Mouse (Mus musculus) ES-E14 (cell line): ENCODE data around the gene S1pr5. TPM values are rescaled to one million over a fixed set of nuclear protein-coding genes. Genes with fewer than 3 reads are reported as not detected.
"Not testable (repeated sequence)": the region's sequence is repeated elsewhere in the genome, so short reads cannot be mapped to it uniquely, and the experiment has no call there.

Source experiments
- DNase-seq: peaks from one replicate; pipeline ENCODE4 v3.0.0-alpha.2; 2013; ENCODE audit warnings: low read depth, low spot score
- H3K27ac ChIP-seq: 2 replicates; pipeline ENCODE4 v1.5.1; 2012; ENCODE audit warnings: low read depth, mild to moderate bottlenecking, low read length, moderate library complexity, mixed read lengths; ENCODE audit not compliant: poor library complexity, insufficient read depth, severe bottlenecking
- H3K36me3 ChIP-seq: 2 replicates; pipeline ENCODE4 v1.6.1; 2012; ENCODE audit warnings: mild to moderate bottlenecking, low read length, moderate library complexity, mixed read lengths; ENCODE audit not compliant: control insufficient read depth, poor library complexity, insufficient read depth, severe bottlenecking
- H3K4me1 ChIP-seq, 2 experiments: fragments of 150-350 bp in 1 of 2; sonication (generic) in 1 of 2; 2 replicates each; pipeline ENCODE4 v1.6.1; 2012; ENCODE audit warnings: low read length in 2 of 2, mild to moderate bottlenecking in 1 of 2, mixed read lengths in 1 of 2; ENCODE audit not compliant: control insufficient read depth in 2 of 2, insufficient read depth in 2 of 2, poor library complexity in 1 of 2
- H3K4me3 ChIP-seq, 2 experiments: fragments of 150-350 bp in 1 of 2; sonication (generic) in 1 of 2; 2 replicates each; pipeline ENCODE4 v1.5.1; 2012; ENCODE audit warnings: low read length in 2 of 2, low read depth in 1 of 2, mild to moderate bottlenecking in 1 of 2, mixed read lengths in 1 of 2; ENCODE audit not compliant: insufficient read depth in 1 of 2, poor library complexity in 1 of 2, severe bottlenecking in 1 of 2
- H3K9ac ChIP-seq: 2 replicates; pipeline ENCODE4 v1.6.1; 2012; ENCODE audit warnings: low read depth, mild to moderate bottlenecking, low read length, mixed read lengths; ENCODE audit not compliant: poor library complexity, insufficient read depth, severe bottlenecking
- H3K9me3 ChIP-seq: fragments of 150-350 bp; sonication (generic); 2 replicates; pipeline ENCODE4 v1.6.1; 2012; ENCODE audit warnings: low read depth, mild to moderate bottlenecking, low read length; ENCODE audit not compliant: control insufficient read depth, insufficient read depth
- CHD2 ChIP-seq: IDR thresholded peaks from 2 replicates; pipeline ENCODE4 v1.6.1; 2014; ENCODE audit warnings: mild to moderate bottlenecking, low read depth, low read length, inconsistent platforms
- HCFC1 ChIP-seq: IDR thresholded peaks from 2 replicates; pipeline ENCODE4 v1.6.1; 2012; ENCODE audit warnings: low read length, inconsistent platforms, borderline replicate concordance; ENCODE audit not compliant: insufficient read depth
- MAFK ChIP-seq: IDR thresholded peaks from 2 replicates; pipeline ENCODE4 v1.6.1; 2014; ENCODE audit warnings: mild to moderate bottlenecking, low read depth, low read length, inconsistent platforms; ENCODE audit not compliant: insufficient read depth
- ZC3H11A ChIP-seq: IDR thresholded peaks from 2 replicates; pipeline ENCODE4 v1.6.1; 2012; ENCODE audit warnings: low read depth, mild to moderate bottlenecking, inconsistent platforms, low read length, borderline replicate concordance
- ZNF384 ChIP-seq: IDR thresholded peaks from 2 replicates; pipeline ENCODE4 v1.6.1; 2012; ENCODE audit warnings: low read depth, low read length, inconsistent platforms
- in situ Hi-C, 2 experiments: fragments of 600-800 bp; cut with MboI; formaldehyde crosslinking; loops; one replicate each; pipeline ENCODE4 v1.15.1; 2025; ENCODE audit warnings: low sequenced_read_pairs in 2 of 2, inconsistent platforms in 1 of 2; ENCODE audit not compliant: unreplicated experiment in 2 of 2
- total RNA-seq: library from RNA; depleted of rRNA; stranded (reverse); fragments of 300-350 nt; gene quantifications from 2 replicates; pipeline ENCODE4 v1.2.3, GENCODE M21; 2012; rRNA removed

S1pr5 gene
- total RNA-seq, 1 experiment: 0.27 TPM

GRCm38 (mm10) chr9:21196521-21197433 lies 51.5 kb downstream of the S1pr5 start:
- TF ChIP-seq ZC3H11A: no peak
- TF ChIP-seq MAFK: no peak
- no peak for TF ChIP-seq HCFC1
- TF ChIP-seq CHD2: no peak
- no peak for TF ChIP-seq ZNF384
- Histone ChIP-seq H3K4me3 (peak overlapping the region in 1 of 2 experiments; percentile 55; a peak in 1 of 4 replicates), H3K9me3 (no peaks in the 10 kb centered on the region), H3K9ac (no peak overlapping the region; the same call in 1 of the 2 replicates), H3K27ac (no peak overlapping the region), H3K36me3 (peaks cover 3% of the 10 kb centered on the region; the same call in 1 of the 2 replicates), H3K4me1 (peaks cover 6 to 32% of the 10 kb centered on the region in 2 experiments; a peak in 3 of 4 replicates)
- in situ Hi-C loops: no loop called here
- no peak for DNase-seq

GRCm38 (mm10) chr9:21195736-21196505 lies 52.3 kb downstream of the S1pr5 start:
- H3K36me3 ChIP-seq, H3K9ac ChIP-seq, H3K9me3 ChIP-seq, in situ Hi-C loops, H3K27ac ChIP-seq, DNase-seq, H3K4me3 ChIP-seq: not testable (repeated sequence)
- peaks cover 6 to 32% of the 10 kb centered on the region in 2 experiments; a peak in 3 of 4 replicates for H3K4me1 ChIP-seq

- H3K9ac ChIP-seq: no peak overlapping the region
- H3K4me3 ChIP-seq: no peak overlapping the region
- H3K9me3 ChIP-seq: no peaks in the 10 kb centered on the region
- DNase-seq: no peak
- no peaks in the 10 kb centered on the region; the same call in 1 of the 2 replicates for H3K36me3 ChIP-seq
- H3K27ac ChIP-seq: no peak overlapping the region
- in situ Hi-C loops: no loop called here
- H3K4me1 ChIP-seq: peaks cover 6 to 30% of the 10 kb centered on the region in 2 experiments; a peak in 3 of 4 replicates
- TF ChIP-seq ZC3H11A (no peak), ZNF384 (no peak), CHD2 (no peak), HCFC1 (no peak), MAFK (no peak)
These were observed 53.3 kb downstream of the S1pr5 start for GRCm38 (mm10) chr9:21194787-21195493.

DNA sequence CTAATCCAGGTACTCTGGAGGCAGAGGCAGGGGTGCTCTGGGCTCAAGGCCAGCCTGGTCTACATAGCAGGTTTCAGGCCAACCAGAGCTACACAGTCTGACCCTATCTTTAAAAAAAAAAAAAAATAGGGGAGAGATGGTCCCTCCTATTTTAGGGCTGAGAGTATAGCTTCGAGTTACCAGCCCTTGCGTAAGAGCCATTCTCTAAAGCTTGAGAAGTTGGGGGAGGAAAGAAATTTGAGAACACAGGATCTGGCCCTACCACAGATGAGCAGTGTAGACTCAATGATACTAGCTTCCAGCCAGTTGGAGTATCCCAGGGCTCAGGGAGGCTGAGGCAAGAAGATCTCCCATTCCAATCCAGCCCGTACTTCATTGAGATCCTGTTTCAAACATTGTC lies 54.5 kb downstream of the S1pr5 start:
- no peak for DNase-seq
- Histone ChIP-seq H3K27ac (no peak overlapping the region), H3K9me3 (no peaks in the 10 kb centered on the region), H3K9ac (no peak overlapping the region), H3K4me3 (no peak overlapping the region), H3K4me1 (peaks cover 6 to 30% of the 10 kb centered on the region in 2 experiments; a peak in 3 of 4 replicates), H3K36me3 (no peaks in the 10 kb centered on the region; the same call in 1 of the 2 replicates)
- in situ Hi-C loops: no loop called here
- TF ChIP-seq CHD2 (no peak), ZNF384 (no peak), ZC3H11A (no peak), HCFC1 (no peak), MAFK (no peak)

Other genes starting within 250 kb of the S1pr5 start
- 80.8 and 89.5 TPM in 2 replicates for gene Mrpl4, start 245.7 kb downstream of the S1pr5 start, total RNA-seq
- 153 and 310 TPM in 2 replicates for gene Icam1, start 232.5 kb downstream of the S1pr5 start, total RNA-seq
- 1.5 and 3.1 TPM in 2 replicates for gene Icam4, start 219.1 kb downstream of the S1pr5 start, total RNA-seq
- gene Icam5, start 216.4 kb downstream of the S1pr5 start, total RNA-seq: 1.4 and 1.8 TPM in 2 replicates
- gene Zglp1, start 181.3 kb downstream of the S1pr5 start, total RNA-seq: 1.3 and 2.0 TPM in 2 replicates
- gene Gm49373, start 175.3 kb downstream of the S1pr5 start, total RNA-seq: 2.1 and 2.7 TPM in 2 replicates
- 38.8 and 46.0 TPM in 2 replicates for gene Fdx1l, start 174.8 kb downstream of the S1pr5 start, total RNA-seq
- gene Gm38431, start 156.4 kb downstream of the S1pr5 start, total RNA-seq: 18.5 and 22.1 TPM in 2 replicates
- gene Raver1, start 156.4 kb downstream of the S1pr5 start, total RNA-seq: 18.9 and 26.3 TPM in 2 replicates
- gene Tyk2, start 117.2 kb downstream of the S1pr5 start, total RNA-seq: 16.8 and 20.9 TPM in 2 replicates
- gene Cdc37, start 98.5 kb downstream of the S1pr5 start, total RNA-seq: 118 and 165 TPM in 2 replicates
- gene Pde4a, start 82.7 kb downstream of the S1pr5 start, total RNA-seq: 3.2 and 4.9 TPM in 2 replicates
- 23.3 and 27.4 TPM in 2 replicates for gene Keap1, start 9.1 kb downstream of the S1pr5 start, total RNA-seq
- 23.8 and 32.7 TPM in 2 replicates for gene Atg4d, start 16.9 kb upstream of the S1pr5 start, total RNA-seq
- 81.6 and 108 TPM in 2 replicates for gene Kri1, start 39.5 kb upstream of the S1pr5 start, total RNA-seq
- 9.6 and 12.7 TPM in 2 replicates for gene Cdkn2d, start 43.0 kb upstream of the S1pr5 start, total RNA-seq
- 9.8 and 17.1 TPM in 2 replicates for gene Ap1m2, start 63.9 kb upstream of the S1pr5 start, total RNA-seq
- gene Slc44a2, start 72.3 kb upstream of the S1pr5 start, total RNA-seq: 46.0 and 73.1 TPM in 2 replicates
- gene Ilf3, start 119.4 kb upstream of the S1pr5 start, total RNA-seq: 159 and 200 TPM in 2 replicates
- gene Qtrt1, start 163.4 kb upstream of the S1pr5 start, total RNA-seq: 62.7 and 100 TPM in 2 replicates
- 56.3 and 69.6 TPM in 2 replicates for gene Dnm2, start 176.5 kb upstream of the S1pr5 start, total RNA-seq